Mouse (Mus musculus) embryonic facial prominence, embryonic 11.5 days (tissue): Measurements from ENCODE around the gene Abhd4. TPM values are rescaled to one million over a fixed set of nuclear protein-coding genes. Genes with fewer than 3 reads are reported as not detected.

ENCODE experiments used
- ATAC-seq: fragments of 200-750 bp; cut with Nextera tagmentation; replicated peaks from 2 replicates; pipeline ENCODE4 v1.8.0; 2017; ENCODE audit warnings: low read depth; ENCODE audit not compliant: insufficient number of reproducible peaks, low FRiP score, low TSS enrichment
- DNase-seq: peaks from one replicate; pipeline ENCODE4 v3.0.0-alpha.2; 2015; ENCODE audit warnings: low spot score
- H3K27ac ChIP-seq: fragments of 300-500 bp; sonication (generic); replicated peaks from 2 replicates; pipeline ENCODE4 v1.5.1; 2014; ENCODE audit warnings: mild to moderate bottlenecking, low read depth, low read length, control low read depth
- H3K27me3 ChIP-seq: fragments of 300-500 bp; sonication (generic); 2 replicates; pipeline ENCODE4 v1.6.1; 2014; ENCODE audit warnings: mild to moderate bottlenecking, low read length, moderate library complexity, mixed read lengths; ENCODE audit not compliant: control insufficient read depth, insufficient read depth
- H3K36me3 ChIP-seq: fragments of 300-500 bp; sonication (generic); replicated peaks from 2 replicates; pipeline ENCODE4 v1.6.1; 2014; ENCODE audit warnings: low read depth, mild to moderate bottlenecking, low read length, moderate library complexity, mixed read lengths; ENCODE audit not compliant: control insufficient read depth, insufficient read depth
- H3K4me1 ChIP-seq: fragments of 300-500 bp; sonication (generic); 2 replicates; pipeline ENCODE4 v1.6.1; 2014; ENCODE audit warnings: low read length, mixed read lengths; ENCODE audit not compliant: control insufficient read depth, insufficient read depth
- H3K4me2 ChIP-seq: fragments of 300-500 bp; sonication (generic); 2 replicates; pipeline ENCODE4 v1.6.1; 2014; ENCODE audit warnings: low read depth, mild to moderate bottlenecking, control low read depth, low read length, moderate library complexity
- H3K4me3 ChIP-seq: fragments of 300-500 bp; sonication (generic); 2 replicates; pipeline ENCODE4 v1.5.1; 2014; ENCODE audit warnings: low read depth, low read length, control low read depth
- H3K9ac ChIP-seq: fragments of 300-500 bp; sonication (generic); replicated peaks from 2 replicates; pipeline ENCODE4 v1.6.1; 2014; ENCODE audit warnings: mild to moderate bottlenecking, control low read depth, low read length
- H3K9me3 ChIP-seq: fragments of 300-500 bp; sonication (generic); replicated peaks from 2 replicates; pipeline ENCODE4 v1.6.1; 2016; ENCODE audit warnings: mild to moderate bottlenecking, low read length, inconsistent platforms, mixed read lengths; ENCODE audit not compliant: control insufficient read depth
- WGBS: fragments of 180-500 bp; shearing (Covaris S2); extraction: QIAGEN DNeasy Blood & Tissue Kit; methylation state at CpG from one replicate; pipeline ENCODE4 v1.1.7; 2014; 5-methylcytosine and 5-hydroxymethylcytosine counted together
- polyA plus RNA-seq: library from polyadenylated mRNA; unstranded; fragments of >200 nt; fragmentation: Nextera tagmentation; extraction: Ambion mirVana; gene quantifications from 2 replicates; pipeline ENCODE4 v1.2.1, GENCODE M21; 2014

The Abhd4 gene
- polyA plus RNA-seq, 1 experiment from 2014 or later = 44.3 TPM

DNA sequence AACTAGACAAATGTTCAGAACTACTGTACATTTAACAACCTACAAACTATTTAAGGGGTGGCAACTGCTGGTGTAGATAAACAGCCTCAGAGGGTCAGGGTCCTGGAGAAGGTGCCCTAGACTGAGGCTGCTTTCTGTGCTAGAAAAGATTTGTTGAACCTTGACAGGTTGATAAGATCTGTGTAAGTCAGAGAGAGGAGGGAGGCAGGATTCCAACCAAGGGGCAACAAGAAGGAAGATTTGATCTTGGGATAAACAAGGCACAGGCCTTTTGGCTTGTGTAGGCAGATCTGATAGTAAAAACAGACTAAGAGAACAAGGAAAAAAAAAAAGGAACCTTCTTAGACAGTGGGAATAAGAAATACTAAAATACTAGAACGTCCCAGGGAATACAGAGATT lies 35.8 kb upstream of the Abhd4 start:
- Histone ChIP-seq H3K9ac (no peak overlapping the region), H3K27me3 (no peaks in the 10 kb centered on the region), H3K36me3 (no peaks in the 10 kb centered on the region), H3K4me2 (no peak overlapping the region), H3K27ac (no peak overlapping the region), H3K9me3 (no peaks in the 10 kb centered on the region), H3K4me3 (no peak overlapping the region), H3K4me1 (peaks cover 4% of the 10 kb centered on the region; the same call in 1 of the 2 replicates)
- 81% methylated on average over 1 of the region's 1 CpGs for WGBS
- DNase-seq (no peak), ATAC-seq (no peak)

DNA sequence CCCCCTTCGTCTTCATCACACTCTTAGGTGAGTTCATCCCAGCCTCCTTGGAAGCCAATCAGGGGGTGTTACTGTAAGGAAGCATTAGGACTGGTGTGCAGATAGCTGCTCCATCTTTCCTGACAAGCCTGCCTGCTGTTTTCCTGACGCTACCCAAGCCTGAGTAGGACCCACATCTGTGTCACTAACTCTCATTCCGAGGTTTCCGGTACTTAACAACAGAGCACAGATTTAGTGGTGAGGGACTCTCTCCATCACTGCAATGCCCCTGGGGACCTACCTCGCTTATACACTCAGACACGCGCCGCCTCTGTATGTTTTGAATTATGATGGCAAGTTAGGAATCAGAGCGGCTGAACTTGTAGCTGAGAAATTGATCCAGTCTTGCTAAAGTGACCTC lies 35.3 kb upstream of the Abhd4 start:
- no peak overlapping the region for H3K9ac ChIP-seq
- ATAC-seq = no peak
- no peaks in the 10 kb centered on the region for H3K9me3 ChIP-seq
- peak; percentile 71 for DNase-seq
- no peak overlapping the region for H3K27ac ChIP-seq
- H3K4me2 ChIP-seq = no peak overlapping the region
- WGBS = 40% methylated on average over 9 of the region's 9 CpGs
- no peaks in the 10 kb centered on the region for H3K27me3 ChIP-seq
- H3K4me1 ChIP-seq = peaks cover 4% of the 10 kb centered on the region; the same call in 1 of the 2 replicates
- H3K36me3 ChIP-seq = no peaks in the 10 kb centered on the region
- no peak overlapping the region for H3K4me3 ChIP-seq

GRCm38 (mm10) chr14:54219256-54219655 lies 34.7 kb upstream of the Abhd4 start:
- H3K27ac ChIP-seq = no peak overlapping the region
- H3K9me3 ChIP-seq = no peaks in the 10 kb centered on the region
- DNase-seq = no peak
- no peaks in the 10 kb centered on the region for H3K27me3 ChIP-seq
- ATAC-seq = no peak
- H3K4me2 ChIP-seq = no peak overlapping the region
- no peak overlapping the region for H3K9ac ChIP-seq
- H3K4me1 ChIP-seq = peaks cover 4% of the 10 kb centered on the region; the same call in 1 of the 2 replicates
- H3K36me3 ChIP-seq = no peaks in the 10 kb centered on the region
- 49% methylated on average over 8 of the region's 8 CpGs for WGBS
- H3K4me3 ChIP-seq = no peak overlapping the region

- Histone ChIP-seq H3K9me3 (no peaks in the 10 kb centered on the region), H3K27me3 (no peaks in the 10 kb centered on the region), H3K4me2 (no peak overlapping the region), H3K4me1 (peaks cover 4% of the 10 kb centered on the region; the same call in 1 of the 2 replicates), H3K36me3 (no peaks in the 10 kb centered on the region), H3K4me3 (no peak overlapping the region), H3K27ac (no peak overlapping the region), H3K9ac (no peak overlapping the region)
- DNase-seq (no peak), ATAC-seq (no peak)
- WGBS = 76% methylated on average over 7 of the region's 7 CpGs
These were observed 34.1 kb upstream of the Abhd4 start for GRCm38 (mm10) chr14:54219849-54220248.

DNA sequence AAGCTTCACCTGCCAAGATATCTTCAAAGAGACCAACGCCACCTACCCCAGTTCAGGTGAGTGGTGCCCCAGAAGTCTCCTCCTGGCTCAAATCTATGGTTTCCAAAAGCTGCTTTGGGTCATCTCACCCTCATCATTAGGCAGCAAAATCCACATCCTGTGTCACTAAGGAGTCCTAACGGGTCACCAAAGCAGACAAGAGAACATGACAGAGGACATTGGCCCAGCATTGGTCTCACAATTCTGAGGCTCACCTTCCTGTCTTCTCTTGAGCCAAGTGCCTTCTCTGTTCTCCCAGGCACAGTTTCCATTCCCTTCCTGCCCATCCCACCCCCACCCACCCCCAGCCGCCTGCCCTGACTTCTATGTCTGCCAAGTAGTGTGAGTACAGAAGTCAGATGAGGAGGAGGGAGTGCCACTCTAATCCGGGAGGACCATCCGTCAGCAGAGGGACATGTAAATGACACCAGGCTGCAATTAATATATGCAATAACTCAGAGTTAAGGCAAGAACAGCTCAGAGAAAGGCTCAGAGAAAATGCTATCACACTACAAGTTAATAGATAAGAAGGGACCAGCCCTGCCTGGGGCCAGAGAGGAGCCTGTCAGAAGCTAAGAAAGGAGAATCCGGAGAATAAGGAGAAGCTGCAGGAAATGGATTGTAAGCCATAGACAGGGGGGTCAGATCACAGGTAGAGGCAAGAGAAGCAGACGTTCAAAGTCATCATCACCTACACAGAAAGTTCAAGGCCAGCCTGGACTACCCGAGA lies 33.1 kb upstream of the Abhd4 start:
- no peak for DNase-seq
- Histone ChIP-seq H3K27me3 (no peaks in the 10 kb centered on the region), H3K36me3 (no peaks in the 10 kb centered on the region), H3K4me1 (peaks cover 4% of the 10 kb centered on the region; the same call in 1 of the 2 replicates), H3K4me3 (no peak overlapping the region), H3K9ac (no peak overlapping the region), H3K4me2 (no peak overlapping the region), H3K27ac (no peak overlapping the region), H3K9me3 (no peaks in the 10 kb centered on the region)
- no peak for ATAC-seq
- WGBS = 85% methylated on average over 8 of the region's 8 CpGs

- Histone ChIP-seq H3K4me3 (no peak overlapping the region), H3K27me3 (no peaks in the 10 kb centered on the region), H3K9ac (no peak overlapping the region), H3K4me1 (peaks cover 4% of the 10 kb centered on the region; the same call in 1 of the 2 replicates), H3K36me3 (no peaks in the 10 kb centered on the region), H3K9me3 (no peaks in the 10 kb centered on the region), H3K27ac (no peak overlapping the region), H3K4me2 (no peak overlapping the region)
- DNase-seq (no peak), ATAC-seq (no peak)
- 96% methylated on average over 6 of the region's 6 CpGs for WGBS
These were observed 32.3 kb upstream of the Abhd4 start for GRCm38 (mm10) chr14:54221641-54222040.

DNA sequence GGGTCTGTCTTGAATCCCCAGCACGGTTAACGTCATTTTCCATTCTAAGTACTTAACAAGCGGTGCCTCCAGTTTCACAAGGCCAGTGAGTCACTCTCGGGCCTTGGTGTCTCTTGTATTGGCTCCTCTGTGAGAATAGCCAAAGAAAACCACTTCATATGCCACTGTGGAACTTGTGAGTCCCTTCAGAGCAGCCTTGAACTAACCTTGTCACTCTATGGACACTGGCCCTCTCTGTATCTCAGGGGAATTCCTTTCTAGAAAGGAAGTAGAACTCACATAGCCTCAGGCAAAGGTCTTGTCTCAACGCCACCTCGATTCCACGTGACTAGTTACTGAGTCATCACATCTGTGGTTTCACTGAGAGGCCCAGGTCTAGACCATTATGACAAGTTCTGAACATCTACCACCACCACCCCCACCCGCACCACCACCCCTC lies 31.7 kb upstream of the Abhd4 start:
- no peak overlapping the region for H3K27ac ChIP-seq
- WGBS = 69% methylated on average over 8 of the region's 8 CpGs
- ATAC-seq = no peak

GRCm38 (mm10) chr14:54223315-54224063 lies 30.5 kb upstream of the Abhd4 start:
- H3K27ac ChIP-seq = no peak overlapping the region
- H3K9ac ChIP-seq = no peak overlapping the region
- peaks cover 4% of the 10 kb centered on the region; the same call in 1 of the 2 replicates for H3K4me1 ChIP-seq
- no peak overlapping the region for H3K4me3 ChIP-seq
- no peak overlapping the region for H3K4me2 ChIP-seq
- ATAC-seq = no peak
- 52% methylated on average over 13 of the region's 13 CpGs for WGBS
- no peaks in the 10 kb centered on the region for H3K36me3 ChIP-seq
- DNase-seq = no peak
- no peaks in the 10 kb centered on the region for H3K27me3 ChIP-seq
- H3K9me3 ChIP-seq = no peaks in the 10 kb centered on the region

More for the DNA sequence above, 31.7 kb upstream of the Abhd4 start:
- Histone ChIP-seq H3K4me1 (peaks cover 4% of the 10 kb centered on the region; the same call in 1 of the 2 replicates), H3K4me2 (no peak overlapping the region), H3K36me3 (no peaks in the 10 kb centered on the region), H3K9me3 (no peaks in the 10 kb centered on the region), H3K9ac (no peak overlapping the region), H3K4me3 (no peak overlapping the region), H3K27me3 (no peaks in the 10 kb centered on the region)
- no peak for DNase-seq
